Mouse (Mus musculus) midbrain, embryonic 14.5 days (tissue): ENCODE data around the gene Ube2f. TPM values are rescaled to one million over a fixed set of nuclear protein-coding genes. Genes with fewer than 3 reads are reported as not detected.

Source experiments
- ATAC-seq: fragments of 200-750 bp; cut with Nextera tagmentation; 2 replicates; pipeline ENCODE4 v1.8.0; 2017; ENCODE audit warnings: moderate number of reproducible peaks, moderate library complexity; ENCODE audit not compliant: low FRiP score, low TSS enrichment
- DNase-seq: peaks from one replicate; pipeline ENCODE4 v3.0.0-alpha.2; 2015
- H3K27ac ChIP-seq: fragments of 300-500 bp; sonication (generic); replicated peaks from 2 replicates; pipeline ENCODE4 v1.5.1; 2014; ENCODE audit warnings: mild to moderate bottlenecking, low read depth, low read length, moderate library complexity
- H3K27me3 ChIP-seq: fragments of 300-500 bp; sonication (generic); 2 replicates; pipeline ENCODE4 v1.6.1; 2014; ENCODE audit warnings: low read length, control low read depth, mixed read lengths; ENCODE audit not compliant: control insufficient read depth, insufficient read depth
- H3K36me3 ChIP-seq: fragments of 300-500 bp; sonication (generic); 2 replicates; pipeline ENCODE4 v1.6.1; 2014; ENCODE audit warnings: low read length, control low read depth; ENCODE audit not compliant: control insufficient read depth, insufficient read depth
- H3K4me1 ChIP-seq: fragments of 300-500 bp; sonication (generic); 2 replicates; pipeline ENCODE4 v1.6.1; 2014; ENCODE audit warnings: mild to moderate bottlenecking, antibody characterized with exemption, low read length, control low read depth; ENCODE audit not compliant: control insufficient read depth, insufficient read depth
- H3K4me2 ChIP-seq: fragments of 300-500 bp; sonication (generic); 2 replicates; pipeline ENCODE4 v1.6.1; 2014; ENCODE audit warnings: mild to moderate bottlenecking, low read length, moderate library complexity
- H3K4me3 ChIP-seq: fragments of 300-500 bp; sonication (generic); replicated peaks from 2 replicates; pipeline ENCODE4 v1.5.1; 2014; ENCODE audit warnings: low read depth, low read length
- H3K9ac ChIP-seq: fragments of 300-500 bp; sonication (generic); replicated peaks from 2 replicates; pipeline ENCODE4 v1.6.1; 2014; ENCODE audit warnings: mild to moderate bottlenecking, low read length, moderate library complexity
- H3K9me3 ChIP-seq: fragments of 300-500 bp; sonication (generic); 2 replicates; pipeline ENCODE4 v1.6.1; 2016; ENCODE audit warnings: low read length, control low read depth, mixed read lengths; ENCODE audit not compliant: control insufficient read depth
- WGBS: fragments of 180-500 bp; shearing (Covaris S2); extraction: QIAGEN DNeasy Blood & Tissue Kit; methylation state at CpG from one replicate; pipeline ENCODE4 v1.1.7; 2014; 5-methylcytosine and 5-hydroxymethylcytosine counted together
- polyA plus RNA-seq: library from polyadenylated mRNA; unstranded; fragments of >200 nt; fragmentation: Nextera tagmentation; extraction: Ambion mirVana; gene quantifications from 2 replicates; pipeline ENCODE4 v1.2.1, GENCODE M21; 2014

Gene Ube2f
- 67.5 and 75.2 TPM in 2 replicates for polyA plus RNA-seq

DNA sequence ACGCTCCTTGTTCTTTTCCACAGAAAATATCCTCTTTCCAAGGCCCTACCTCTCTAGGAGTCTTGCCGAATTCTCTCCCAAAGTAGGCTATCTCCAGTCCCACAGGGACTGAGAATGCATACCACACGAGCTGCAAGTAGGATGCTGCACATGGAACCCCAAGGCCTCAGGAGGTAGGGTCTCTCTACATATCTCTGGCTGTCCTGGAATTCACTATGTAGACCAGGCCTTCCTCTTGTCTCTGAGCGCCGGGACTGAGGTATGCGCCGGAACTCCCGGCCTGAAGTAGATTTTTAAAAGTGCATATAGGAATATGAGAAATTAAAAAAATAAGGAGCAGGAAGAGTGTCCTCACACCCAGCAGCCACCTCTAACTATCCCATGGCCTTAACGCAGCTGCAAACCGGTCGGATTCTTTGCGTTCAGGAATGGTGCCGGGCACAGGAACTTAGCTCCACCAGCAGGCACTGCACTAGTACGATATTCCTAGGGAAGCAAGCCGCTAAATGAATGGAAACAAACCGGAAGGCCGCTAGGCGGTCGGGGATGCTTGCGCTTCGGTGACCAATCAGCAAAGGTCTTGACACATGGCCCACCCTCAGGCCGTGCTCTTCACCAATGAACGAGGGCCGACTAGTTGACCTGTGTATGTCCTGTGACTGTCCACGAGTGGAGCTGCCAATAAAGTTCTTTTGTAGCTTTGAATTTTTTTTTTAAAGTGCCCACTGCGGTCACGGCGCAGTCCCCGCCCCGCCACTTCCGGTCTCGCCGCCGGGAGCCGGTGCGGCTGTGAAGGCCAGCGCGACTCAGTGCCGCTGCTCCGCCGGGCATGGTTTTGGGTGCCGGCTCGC, at the start of gene Ube2f:
Gene Ube2f, plus strand, starts transcription at position 741 of the 851 bp plus-strand sequence.
- Histone ChIP-seq H3K9me3 (no peaks in the 10 kb centered on the region), H3K27ac (peak within 1 kb of the TSS; percentile 74), H3K4me2 (peak within 1 kb of the TSS; percentile 72), H3K4me3 (peak within 1 kb of the TSS; percentile 94), H3K36me3 (peaks cover 7% of the 10 kb centered on the region; the same call in 1 of the 2 replicates), H3K9ac (peak within 1 kb of the TSS; percentile 96), H3K4me1 (peaks cover 20% of the 10 kb centered on the region), H3K27me3 (no peaks in the 10 kb centered on the region)
- peak; percentile 97 for DNase-seq
- WGBS: under 1% methylated on average over 43 of the region's 43 CpGs
- peak; percentile 100 for ATAC-seq

DNA sequence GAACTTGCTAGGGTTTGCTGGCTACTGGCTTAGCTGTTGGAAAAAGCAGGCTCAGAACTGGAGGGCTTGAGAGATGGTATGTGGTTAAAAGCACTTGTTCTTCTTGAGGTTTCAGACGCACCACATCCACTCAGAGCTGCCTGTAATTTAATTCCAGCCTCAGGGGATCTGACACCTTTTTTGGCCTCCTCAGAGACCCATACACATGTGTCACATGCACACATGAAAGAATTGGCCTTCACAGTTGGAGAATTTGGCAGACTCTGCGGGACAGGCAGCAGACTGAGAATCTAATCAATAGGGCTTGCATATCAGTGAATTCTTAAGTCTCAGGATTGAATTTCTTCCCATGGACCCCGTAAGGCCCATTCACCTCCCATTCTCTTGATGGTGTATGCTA, 49.0 kb upstream of the Ube2f start:
- 53% methylated on average over 3 of the region's 3 CpGs for WGBS
- DNase-seq (no peak), ATAC-seq (no peak)
- H3K4me1 ChIP-seq: no peaks in the 10 kb centered on the region
- H3K27ac ChIP-seq: no peak overlapping the region
- no peaks in the 10 kb centered on the region for H3K27me3 ChIP-seq
- H3K9ac ChIP-seq: no peak overlapping the region
- no peaks in the 10 kb centered on the region for H3K36me3 ChIP-seq
- no peak overlapping the region for H3K4me3 ChIP-seq
- H3K9me3 ChIP-seq: no peaks in the 10 kb centered on the region
- H3K4me2 ChIP-seq: no peak overlapping the region

DNA sequence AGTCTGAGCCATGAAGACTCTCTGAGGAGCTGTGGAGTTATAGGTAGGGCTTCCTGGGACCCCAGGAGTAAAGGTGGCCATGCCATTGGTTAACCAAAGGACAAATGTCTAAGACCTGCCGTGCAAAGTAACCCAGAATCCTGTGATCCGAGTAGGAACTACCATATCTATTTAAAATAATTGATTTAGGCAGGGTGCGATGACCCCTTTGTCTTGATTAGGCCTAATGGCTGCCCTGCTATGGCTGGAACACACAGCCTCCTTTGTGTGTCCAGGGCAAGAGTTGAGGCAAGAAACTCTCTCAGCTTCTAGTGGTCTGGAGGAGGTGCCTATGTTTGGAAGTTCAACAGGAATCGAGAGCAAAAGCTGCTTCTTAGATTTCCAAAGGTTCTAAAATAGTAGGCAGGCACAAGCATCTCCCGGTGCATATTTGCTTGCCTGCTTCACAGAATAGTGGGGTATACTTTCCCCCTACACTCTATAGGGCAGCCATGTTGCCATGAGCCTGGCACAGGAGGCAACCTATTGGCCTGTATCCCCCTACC, 45.8 kb upstream of the Ube2f start:
- Histone ChIP-seq H3K36me3 (no peaks in the 10 kb centered on the region), H3K4me3 (no peak overlapping the region), H3K9ac (no peak overlapping the region), H3K27me3 (no peaks in the 10 kb centered on the region), H3K4me1 (no peaks in the 10 kb centered on the region), H3K4me2 (no peak overlapping the region), H3K27ac (no peak overlapping the region), H3K9me3 (no peaks in the 10 kb centered on the region)
- ATAC-seq (no peak), DNase-seq (no peak)
- WGBS: 87% methylated on average over 5 of the region's 5 CpGs

DNA sequence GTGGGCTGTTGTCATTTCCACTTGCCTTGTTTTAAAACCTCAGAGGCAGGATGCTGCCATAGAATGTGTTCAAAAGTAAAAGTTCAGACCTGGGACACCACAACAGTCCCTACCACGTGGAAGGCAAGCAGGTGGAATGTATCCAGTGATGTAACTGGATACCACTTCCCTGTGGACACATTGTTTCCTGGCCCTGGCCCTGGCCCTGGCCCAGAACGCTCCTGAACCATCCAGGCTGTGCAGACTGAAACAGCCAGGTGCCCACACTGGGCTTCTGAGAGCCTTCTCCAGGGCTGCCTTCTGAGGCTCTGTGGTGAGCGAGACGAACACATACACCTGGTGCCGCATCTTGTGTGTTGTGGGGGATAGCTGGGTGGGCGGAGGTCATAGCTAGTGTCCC, 44.5 kb upstream of the Ube2f start:
- no peak overlapping the region for H3K4me2 ChIP-seq
- 87% methylated on average over 6 of the region's 6 CpGs for WGBS

DNA sequence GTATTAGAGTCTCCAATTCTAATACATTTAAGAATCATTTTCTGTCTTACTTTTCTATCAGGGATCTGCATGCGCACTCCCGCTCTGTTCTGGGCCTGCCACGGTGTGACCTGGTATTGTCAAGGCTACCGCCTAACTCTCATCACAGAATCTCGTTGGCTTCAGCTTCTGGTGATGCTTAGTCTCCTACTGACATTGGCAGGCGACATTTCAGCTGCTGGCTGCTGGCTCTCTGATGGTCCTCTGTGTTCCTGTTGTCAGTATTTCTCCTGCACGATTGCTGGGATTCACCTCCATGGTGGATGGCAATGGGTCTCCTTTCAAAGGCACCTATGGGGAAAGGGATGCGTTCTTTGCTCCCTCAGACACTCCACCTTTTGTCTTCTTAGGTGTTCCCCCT, 43.8 kb upstream of the Ube2f start:
- no peak for DNase-seq
- H3K27me3 ChIP-seq: no peaks in the 10 kb centered on the region
- H3K4me3 ChIP-seq: no peak overlapping the region
- no peaks in the 10 kb centered on the region for H3K36me3 ChIP-seq
- no peak overlapping the region for H3K27ac ChIP-seq
- no peak overlapping the region for H3K9ac ChIP-seq
- no peak for ATAC-seq
- H3K4me2 ChIP-seq: no peak overlapping the region
- H3K9me3 ChIP-seq: no peaks in the 10 kb centered on the region
- H3K4me1 ChIP-seq: no peaks in the 10 kb centered on the region
- 78% methylated on average over 8 of the region's 8 CpGs for WGBS

More for the DNA sequence above, 44.5 kb upstream of the Ube2f start:
- H3K4me3 ChIP-seq: no peak overlapping the region
- no peaks in the 10 kb centered on the region for H3K9me3 ChIP-seq
- no peak overlapping the region for H3K9ac ChIP-seq
- no peak overlapping the region for H3K27ac ChIP-seq
- no peaks in the 10 kb centered on the region for H3K36me3 ChIP-seq
- no peaks in the 10 kb centered on the region for H3K4me1 ChIP-seq
- DNase-seq: no peak
- no peak for ATAC-seq
- no peaks in the 10 kb centered on the region for H3K27me3 ChIP-seq

DNA sequence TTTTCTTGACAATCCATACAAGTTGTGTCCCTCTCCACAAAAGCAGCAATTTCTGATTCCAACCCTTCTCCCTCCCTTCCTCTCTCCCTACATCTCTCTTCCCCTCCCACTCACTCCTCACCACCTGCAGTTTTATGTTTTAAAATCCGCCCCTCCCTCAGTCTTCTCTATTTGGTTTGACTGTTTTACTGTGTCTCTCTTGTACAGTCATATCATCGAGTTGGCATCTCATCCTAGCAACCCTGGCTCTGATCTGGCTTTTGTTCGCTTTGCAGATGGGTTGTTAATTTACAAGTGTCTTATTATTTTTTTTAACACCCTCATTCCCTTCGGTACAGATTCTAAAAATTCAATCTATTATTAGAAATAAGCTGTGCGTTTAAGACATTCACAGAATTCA, 43.2 kb upstream of the Ube2f start:
- H3K27me3 ChIP-seq: no peaks in the 10 kb centered on the region
- H3K4me2 ChIP-seq: no peak overlapping the region
- no peaks in the 10 kb centered on the region for H3K36me3 ChIP-seq
- no peak overlapping the region for H3K9ac ChIP-seq
- no peak overlapping the region for H3K4me3 ChIP-seq
- no peak overlapping the region for H3K27ac ChIP-seq
- 83% methylated on average over 5 of the region's 5 CpGs for WGBS
- no peaks in the 10 kb centered on the region for H3K4me1 ChIP-seq
- H3K9me3 ChIP-seq: no peaks in the 10 kb centered on the region
- DNase-seq (no peak), ATAC-seq (no peak)

DNA sequence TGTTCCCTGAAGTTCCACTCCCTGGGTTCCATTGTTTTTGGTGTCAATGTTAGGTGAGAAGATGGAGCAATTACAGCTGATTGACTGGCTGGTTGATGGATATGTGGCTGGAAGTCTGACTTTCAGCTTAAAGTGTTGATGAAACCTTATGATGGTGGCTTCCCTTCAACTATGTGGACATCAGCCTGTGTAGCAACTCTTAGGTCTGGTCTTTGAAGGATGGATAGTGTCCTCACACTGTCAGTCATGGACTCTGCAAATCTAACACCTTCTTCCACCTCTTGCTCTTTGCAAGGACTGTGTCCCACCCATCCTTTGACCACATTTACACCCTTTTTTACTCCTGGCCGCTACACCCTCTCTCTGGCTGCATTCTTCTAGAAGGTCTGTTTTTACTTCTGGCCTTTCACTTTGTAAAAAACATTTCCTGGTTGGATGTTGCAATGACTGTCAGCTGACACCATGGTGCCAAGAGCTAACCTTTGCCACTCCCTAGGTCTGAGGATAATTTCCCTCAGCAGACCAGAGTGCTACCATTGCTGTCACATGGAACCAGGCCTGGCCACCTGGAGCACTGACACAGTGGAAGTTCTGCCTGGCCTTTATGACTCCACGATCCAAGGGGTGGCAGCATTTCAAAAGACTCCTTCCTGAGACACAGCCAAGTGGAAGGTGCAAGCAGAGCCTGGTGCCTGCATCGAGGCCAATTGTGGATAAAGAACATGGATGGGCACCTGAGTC, 42.6 kb upstream of the Ube2f start:
- Histone ChIP-seq H3K36me3 (no peaks in the 10 kb centered on the region), H3K4me3 (no peak overlapping the region), H3K4me1 (no peaks in the 10 kb centered on the region), H3K9ac (no peak overlapping the region), H3K4me2 (no peak overlapping the region), H3K27ac (no peak overlapping the region), H3K9me3 (no peaks in the 10 kb centered on the region), H3K27me3 (no peaks in the 10 kb centered on the region)
- DNase-seq (no peak), ATAC-seq (no peak)
- 76% methylated on average over 3 of the region's 3 CpGs for WGBS

DNA sequence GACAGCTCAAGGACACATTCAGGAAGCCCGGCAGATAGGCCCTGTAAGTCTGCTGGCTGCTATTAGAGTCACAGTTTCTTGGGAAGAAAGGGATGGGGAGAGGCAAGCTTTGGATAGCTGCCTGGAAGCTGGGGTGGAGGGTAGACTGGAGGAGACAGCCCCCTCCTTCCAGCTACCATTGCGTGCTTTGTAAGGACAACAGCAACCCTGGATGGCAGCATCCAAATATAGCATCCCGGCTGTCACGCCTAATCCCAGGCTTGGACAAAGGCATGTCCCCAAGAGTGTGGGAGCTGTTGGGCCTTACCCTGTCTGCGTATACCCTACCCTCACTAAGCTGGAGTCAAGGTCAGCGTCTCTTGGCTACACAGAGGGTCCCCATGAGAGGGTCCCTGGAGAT, 40.8 kb upstream of the Ube2f start:
- H3K4me3 ChIP-seq: no peak overlapping the region
- no peaks in the 10 kb centered on the region for H3K27me3 ChIP-seq
- H3K4me1 ChIP-seq: no peaks in the 10 kb centered on the region
- H3K9me3 ChIP-seq: no peaks in the 10 kb centered on the region
- H3K4me2 ChIP-seq: no peak overlapping the region
- DNase-seq (peak; percentile 58), ATAC-seq (peak; percentile 41; the same call in 1 of the 2 replicates)
- H3K9ac ChIP-seq: no peak overlapping the region
- H3K27ac ChIP-seq: peak overlapping the region; percentile 71
- WGBS: 66% methylated on average over 6 of the region's 6 CpGs
- H3K36me3 ChIP-seq: no peaks in the 10 kb centered on the region
